Mouse (Mus musculus) cerebellum, adult 2 months (tissue): ENCODE data around the gene Plekhg6. TPM values are rescaled to one million over a fixed set of nuclear protein-coding genes. Genes with fewer than 3 reads are reported as not detected.
A peak's percentile ranks its signal among the peaks of the same experiment; 100 is the strongest.

Experiments
- DNase-seq, 2 experiments: peaks; one replicate each; pipeline ENCODE4 v3.0.0; 2021
- H3K27ac ChIP-seq: fragments of 200-500 bp; 2 replicates; pipeline ENCODE4 v1.5.1; 2012; ENCODE audit warnings: low read length, control low read depth, inconsistent platforms; ENCODE audit not compliant: insufficient read depth
- H3K27me3 ChIP-seq: fragments of 200-500 bp; 2 replicates; pipeline ENCODE4 v1.6.1; 2012; ENCODE audit warnings: inconsistent platforms, mild to moderate bottlenecking, low read length, moderate library complexity; ENCODE audit not compliant: control insufficient read depth, insufficient read depth
- H3K4me1 ChIP-seq: fragments of 200-500 bp; 2 replicates; pipeline ENCODE4 v1.6.1; 2011; ENCODE audit warnings: low read length; ENCODE audit not compliant: control insufficient read depth, insufficient read depth
- H3K4me3 ChIP-seq: fragments of 200-500 bp; replicated peaks from 2 replicates; pipeline ENCODE3; 2011; ENCODE audit warnings: mild to moderate bottlenecking, low read depth, low read length, control low read depth; ENCODE audit not compliant: insufficient read depth
- CTCF ChIP-seq: fragments of 200-500 bp; IDR thresholded peaks from 2 replicates; pipeline ENCODE4 v1.5.1; 2011; ENCODE audit warnings: low read depth, mild to moderate bottlenecking, control low read depth, low read length, moderate library complexity, borderline replicate concordance; ENCODE audit not compliant: insufficient read depth
- POLR2A ChIP-seq: fragments of 200-500 bp; IDR thresholded peaks from 2 replicates; pipeline ENCODE4 v1.6.1; 2011; ENCODE audit warnings: low read length, control low read depth, borderline replicate concordance; ENCODE audit not compliant: insufficient read depth
- WGBS: fragments of 180-500 bp; shearing (Covaris S2); methylation state at CpG from one replicate; pipeline ENCODE4 v1.1.7; 2018; 5-methylcytosine and 5-hydroxymethylcytosine counted together
- polyA plus RNA-seq: library from polyadenylated mRNA; depleted of rRNA; stranded (reverse); fragments of >200 nt; gene quantifications from 2 replicates; pipeline ENCODE4 v1.2.3, GENCODE M21; 2012

Gene Plekhg6
- polyA plus RNA-seq, 1 experiment, result 0.10 TPM

- H3K4me3 ChIP-seq, result no peak overlapping the region
- WGBS, result 45% methylated on average over 20 of the region's 20 CpGs
- no peak for DNase-seq
- no peaks in the 10 kb centered on the region; the same call in 1 of the 2 replicates for H3K27me3 ChIP-seq
- TF ChIP-seq CTCF, result no peak
- no peak for TF ChIP-seq POLR2A
- H3K27ac ChIP-seq, result no peak overlapping the region
- H3K4me1 ChIP-seq, result peaks cover 7% of the 10 kb centered on the region
These were observed 30.2 kb downstream of the Plekhg6 start for GRCm38 (mm10) chr6:125350231-125350994.

- 5% methylated on average over 27 of the region's 27 CpGs for WGBS
- DNase-seq, result no peak
- no peak overlapping the region for H3K27ac ChIP-seq
- H3K4me1 ChIP-seq, result peaks cover under 1% of the 10 kb centered on the region; the same call in 1 of the 2 replicates
- TF ChIP-seq POLR2A (no peak), CTCF (no peak)
- peak overlapping the region; percentile 15 for H3K4me3 ChIP-seq
- no peaks in the 10 kb centered on the region; the same call in 1 of the 2 replicates for H3K27me3 ChIP-seq
These were observed 30.9 kb downstream of the Plekhg6 start for GRCm38 (mm10) chr6:125349575-125350230.

DNA sequence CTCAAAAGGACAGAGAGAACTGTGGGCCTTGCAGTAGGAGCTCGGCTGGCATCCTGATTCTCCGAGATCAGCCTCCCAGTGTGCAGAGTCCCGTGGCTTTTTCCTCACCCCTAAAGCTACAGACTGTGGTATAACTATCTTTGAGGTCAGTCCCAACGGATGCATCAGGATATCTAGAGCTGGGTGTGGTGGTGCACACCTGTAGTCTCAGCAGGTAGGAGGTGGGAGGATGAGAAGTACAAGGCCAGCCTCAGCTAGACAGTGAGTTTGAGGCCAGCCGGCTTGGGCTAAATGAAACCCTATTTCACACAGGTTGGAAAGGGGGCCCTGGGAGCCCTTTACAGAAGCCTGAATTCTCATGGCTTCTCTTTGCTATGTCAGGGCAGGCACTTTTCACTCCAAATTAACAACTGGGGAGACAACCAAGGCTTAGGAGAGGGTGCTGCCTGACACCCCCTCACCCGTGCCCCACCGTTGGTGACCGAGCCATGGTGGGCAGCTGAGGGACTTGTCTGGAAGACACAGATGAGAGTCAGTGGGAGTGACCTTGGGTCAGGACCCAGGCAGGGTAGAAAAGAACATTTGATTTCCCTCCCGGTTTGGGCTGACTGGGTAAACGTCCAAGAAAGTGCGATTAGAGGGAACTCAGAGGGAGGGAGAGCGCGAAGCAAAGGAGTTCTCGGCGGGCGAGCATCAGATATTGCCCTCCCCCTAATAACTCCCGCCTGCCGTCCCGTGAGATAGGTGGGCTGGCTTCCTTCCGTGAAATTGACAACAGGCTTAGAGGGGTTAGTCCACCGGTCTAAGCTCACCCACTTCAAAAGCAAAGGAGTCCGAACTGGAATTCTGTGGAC, 31.6 kb downstream of the Plekhg6 start, which contains the start of gene Tnfrsf1a:
Gene Tnfrsf1a (plus strand): TSS at position 642 of the 854 bp plus-strand sequence.
- peak within 1 kb of the TSS; percentile 15 for H3K4me3 ChIP-seq
- H3K27me3 ChIP-seq, result no peaks in the 10 kb centered on the region; the same call in 1 of the 2 replicates
- 19% methylated on average over 22 of the region's 22 CpGs for WGBS
- DNase-seq, result no peak
- no peak for TF ChIP-seq POLR2A
- no peak for TF ChIP-seq CTCF
- no peak within 1 kb of the TSS for H3K27ac ChIP-seq
- H3K4me1 ChIP-seq, result no peaks in the 10 kb centered on the region

GRCm38 (mm10) chr6:125346029-125346428, 34.6 kb downstream of the Plekhg6 start:
- no peaks in the 10 kb centered on the region for H3K4me1 ChIP-seq
- no peak overlapping the region for H3K27ac ChIP-seq
- no peaks in the 10 kb centered on the region; the same call in 1 of the 2 replicates for H3K27me3 ChIP-seq
- no peak overlapping the region for H3K4me3 ChIP-seq
- 74% methylated on average over 2 of the region's 2 CpGs for WGBS
- TF ChIP-seq POLR2A (no peak), CTCF (no peak)
- DNase-seq, result no peak

- Histone ChIP-seq H3K27ac (no peak overlapping the region), H3K4me1 (no peaks in the 10 kb centered on the region), H3K27me3 (no peaks in the 10 kb centered on the region; the same call in 1 of the 2 replicates), H3K4me3 (no peak overlapping the region)
- no peak for TF ChIP-seq CTCF
- TF ChIP-seq POLR2A, result no peak
- 83% methylated on average over 1 of the region's 1 CpGs for WGBS
- no peak for DNase-seq
These were observed 35.0 kb downstream of the Plekhg6 start for GRCm38 (mm10) chr6:125345625-125346024.

- Histone ChIP-seq H3K27ac (no peak overlapping the region), H3K4me3 (no peak overlapping the region), H3K27me3 (no peaks in the 10 kb centered on the region; the same call in 1 of the 2 replicates), H3K4me1 (no peaks in the 10 kb centered on the region)
- no peak for DNase-seq
- TF ChIP-seq CTCF, result no peak
- no peak for TF ChIP-seq POLR2A
- 71% methylated on average over 4 of the region's 4 CpGs for WGBS
These were observed 35.7 kb downstream of the Plekhg6 start for GRCm38 (mm10) chr6:125344866-125345265.

- Histone ChIP-seq H3K4me1 (no peaks in the 10 kb centered on the region), H3K27ac (no peak overlapping the region), H3K27me3 (no peaks in the 10 kb centered on the region; the same call in 1 of the 2 replicates), H3K4me3 (no peak overlapping the region)
- WGBS, result 17% methylated on average over 8 of the region's 8 CpGs
- no peak for DNase-seq
- TF ChIP-seq CTCF, result no peak
These were observed 36.5 kb downstream of the Plekhg6 start for GRCm38 (mm10) chr6:125344084-125344483.
